Mouse (Mus musculus) left cerebral cortex, postnatal 4 days (tissue): Measurements from ENCODE around the gene Fau. TPM values are rescaled to one million over a fixed set of nuclear protein-coding genes. Genes with fewer than 3 reads are reported as not detected.

Source experiments
- microRNA-seq: library from miRNA; unstranded; fragments of <30 nt; microRNA quantifications from one replicate; pipeline ENCODE4 v1.2.0, GENCODE M21; 2022
- total RNA-seq, 2 experiments: library from RNA; stranded (reverse); gene quantifications; 2 replicates each; pipeline ENCODE4 v1.2.3; 2021

Fau gene
- total RNA-seq, 2 experiments from 2014 or later = 874 to 875 TPM

Small RNA genes lying within 50 kb of the gene (microRNA-seq; reads per million reads assigned to microRNA genes)
- 2.7 reads per million for gene Mir6988

Other genes starting within 250 kb of the Fau start
- 10 to 100 TPM; 12.1 to 13.4 TPM for gene Frmd8, start 182.6 kb upstream of the Fau start, total RNA-seq
- gene Slc25a45, start 180.0 kb upstream of the Fau start, total RNA-seq = 1 to 10 TPM; 1.4 to 2.0 TPM
- 10 to 100 TPM; 10.2 to 11.7 TPM for gene Tigd3, start 163.7 kb upstream of the Fau start, total RNA-seq
- gene Dpf2, start 144.8 kb upstream of the Fau start, total RNA-seq = 10 to 100 TPM; 76.1 to 84.1 TPM
- gene Cdc42ep2, start 133.0 kb upstream of the Fau start, total RNA-seq = 10 to 100 TPM; 11.2 to 14.2 TPM
- 10 to 100 TPM; 14.3 to 16.4 TPM for gene Pola2, start 93.6 kb upstream of the Fau start, total RNA-seq
- gene Slc22a20, start 71.7 kb upstream of the Fau start, total RNA-seq = not detected
- 10 to 100 TPM; 12.1 to 14.2 TPM for gene Capn1, start 41.9 kb upstream of the Fau start, total RNA-seq
- 10 to 100 TPM; 38.6 to 39.4 TPM for gene Syvn1, start 11.3 kb upstream of the Fau start, total RNA-seq
- 10 to 100 TPM; 41.2 to 41.4 TPM for gene Mrpl49, start 59 bp upstream of the Fau start, total RNA-seq
- gene Znhit2, start 3.3 kb downstream of the Fau start, total RNA-seq = 10 to 100 TPM; 25.1 to 27.5 TPM
- gene Tm7sf2, start 10.5 kb downstream of the Fau start, total RNA-seq = 10 to 100 TPM; 69.0 to 71.2 TPM
- gene Vps51, start 19.4 kb downstream of the Fau start, total RNA-seq = 10 to 100 TPM; 96.6 to 96.8 TPM
- gene Tmem262, start 22.2 kb downstream of the Fau start, total RNA-seq = not detected
- gene Gm28374, start 24.4 kb downstream of the Fau start, total RNA-seq = 1 to 10 TPM; 1.1 TPM
- gene Zfpl1, start 27.1 kb downstream of the Fau start, total RNA-seq = 10 to 100 TPM; 50.9 to 51.5 TPM
- 1 to 10 TPM; 1.5 to 3.0 TPM for gene Cdca5, start 27.1 kb downstream of the Fau start, total RNA-seq
- not detected for gene AC131692.1, start 36.6 kb downstream of the Fau start, total RNA-seq
- gene Naaladl1, start 47.9 kb downstream of the Fau start, total RNA-seq = under 1 TPM; 0.14 to 0.32 TPM
- gene Sac3d1, start 60.8 kb downstream of the Fau start, total RNA-seq = 10 to 100 TPM; 25.4 to 25.9 TPM
- 10 to 100 TPM; 36.0 to 41.2 TPM for gene Snx15, start 70.5 kb downstream of the Fau start, total RNA-seq
- gene Batf2, start 83.1 kb downstream of the Fau start, total RNA-seq = not detected
- gene Arl2, start 83.7 kb downstream of the Fau start, total RNA-seq = 10 to 100 TPM; 54.3 to 62.5 TPM
- not detected for gene Majin, start 126.5 kb downstream of the Fau start, total RNA-seq
- not detected for gene Gpha2, start 168.5 kb downstream of the Fau start, total RNA-seq
- gene Ppp2r5b, start 178.0 kb downstream of the Fau start, total RNA-seq = 100 to 1,000 TPM; 189 to 193 TPM
- 10 to 100 TPM; 29.3 to 29.7 TPM for gene Atg2a, start 183.8 kb downstream of the Fau start, total RNA-seq
- gene Ehd1, start 218.9 kb downstream of the Fau start, total RNA-seq = 10 to 100 TPM; 87.1 to 87.7 TPM
- gene Cdc42bpg, start 248.6 kb downstream of the Fau start, total RNA-seq = 1 to 10 TPM; 5.0 to 5.7 TPM